31 mouse cellular contexts compared by ENCODE assay signal in genomic region chr2:170588369-170588900, GRCm38 (mm10). TPM values are rescaled to one million over a fixed set of nuclear protein-coding genes. Genes with fewer than 3 reads are reported as not detected.
DNase-seq lines count a peak whose midpoint lies in the region; ATAC-seq and TF ChIP-seq lines count a peak whose summit lies in the region.
"Had no signal": no experiment of that assay in that cellular context is flagged by ENCODE, and none has a peak within 500 bp of the region (broad histone marks: within the 10 kb centered on the region; RNA-seq: fewer than 3 reads in every experiment).

No protein-coding gene starts in this region.

- H3K27me3 ChIP-seq in limb, embryonic 14.5 days (ENCODE audit: control insufficient read depth, insufficient read depth, low read length), result no peaks in the 10 kb centered on the region
- no peaks in the 10 kb centered on the region for H3K27me3 ChIP-seq in limb, embryonic 10.5 days (ENCODE audit: low read depth, poor library complexity, severe bottlenecking)
- no peaks in the 10 kb centered on the region for H3K27me3 ChIP-seq in liver, embryonic 12.5 days (replicated peaks)
- H3K27me3 ChIP-seq: CH12.LX; forebrain, embryonic 15.5 days; hindbrain, embryonic 12.5 days; hindbrain, embryonic 15.5 days had no signal

- ATAC-seq in limb, embryonic 14.5 days (ENCODE audit: low FRiP score, low read depth), result no peak
- no peak for ATAC-seq in liver, embryonic 12.5 days
- ATAC-seq: forebrain, embryonic 15.5 days had no signal

- H3K9me3 ChIP-seq in limb, embryonic 14.5 days (ENCODE audit: control insufficient read depth, low read length), result no peaks in the 10 kb centered on the region
- H3K9me3 ChIP-seq in limb, embryonic 10.5 days (replicated peaks), result no peaks in the 10 kb centered on the region
- no peaks in the 10 kb centered on the region for H3K9me3 ChIP-seq in liver, embryonic 12.5 days (replicated peaks)
- H3K9me3 ChIP-seq: forebrain, embryonic 15.5 days; heart, embryonic 10.5 days; heart, embryonic 13.5 days; hindbrain, embryonic 12.5 days; hindbrain, embryonic 15.5 days had no signal

- peaks cover 3% of the 10 kb centered on the region; the same call in 1 of the 2 replicates for H3K4me1 ChIP-seq in limb, embryonic 14.5 days (ENCODE audit: control insufficient read depth, insufficient read depth, low read length)
- peaks cover 30% of the 10 kb centered on the region for H3K4me1 ChIP-seq in limb, embryonic 10.5 days
- H3K4me1 ChIP-seq in liver, embryonic 12.5 days, result no peaks in the 10 kb centered on the region

- no peak overlapping the region for H3K4me2 ChIP-seq in limb, embryonic 14.5 days (replicated peaks; ENCODE audit: low read depth, low read length, severe bottlenecking)
- no peak overlapping the region for H3K4me2 ChIP-seq in liver, embryonic 12.5 days
- H3K4me2 ChIP-seq: forebrain, embryonic 15.5 days; heart, embryonic 13.5 days; hindbrain, embryonic 12.5 days; hindbrain, embryonic 15.5 days had no signal

- WGBS in limb, embryonic 14.5 days, result 66% methylated on average over 9 of the region's 9 CpGs
- WGBS in limb, embryonic 10.5 days, result 85% methylated on average over 9 of the region's 9 CpGs
- WGBS in liver, embryonic 12.5 days (ENCODE audit: insufficient replicate concordance), result 72% methylated on average over 9 of the region's 9 CpGs

- no peak overlapping the region for H3K4me3 ChIP-seq in limb, embryonic 14.5 days (replicated peaks; ENCODE audit: low read length)
- H3K4me3 ChIP-seq in limb, embryonic 10.5 days, result no peak overlapping the region
- H3K4me3 ChIP-seq in liver, embryonic 12.5 days, result no peak overlapping the region
- H3K4me3 ChIP-seq: forebrain, embryonic 15.5 days; heart, adult 2 months; heart, embryonic 10.5 days; heart, embryonic 13.5 days; hindbrain, embryonic 12.5 days; hindbrain, embryonic 15.5 days had no signal

- TF ChIP-seq POLR2A in limb, embryonic 14.5 days (IDR thresholded peaks at IDR 0.05; ENCODE audit: borderline replicate concordance, extremely low read depth, insufficient read depth, insufficient read length), result no peak

- H3K27ac ChIP-seq in limb, embryonic 14.5 days (replicated peaks; ENCODE audit: low read depth, low read length), result no peak overlapping the region
- H3K27ac ChIP-seq in limb, embryonic 10.5 days, result no peak overlapping the region
- H3K27ac ChIP-seq in liver, embryonic 12.5 days, result no peak overlapping the region
- H3K27ac ChIP-seq: forebrain, embryonic 15.5 days; heart, adult 2 months; heart, embryonic 10.5 days; heart, embryonic 13.5 days; hindbrain, embryonic 12.5 days; hindbrain, embryonic 15.5 days had no signal

- no peak overlapping the region for H3K9ac ChIP-seq in limb, embryonic 14.5 days (ENCODE audit: low read depth, low read length, severe bottlenecking)
- H3K9ac ChIP-seq in liver, embryonic 12.5 days, result no peak overlapping the region
- H3K9ac ChIP-seq: forebrain, embryonic 15.5 days; heart, embryonic 13.5 days; hindbrain, embryonic 12.5 days; hindbrain, embryonic 15.5 days had no signal

- DNase-seq in limb, embryonic 14.5 days (ENCODE audit: low spot score), result peak; percentile 40
- DNase-seq in limb, embryonic 10.5 days (ENCODE audit: low spot score), result no peak
- peak; percentile 14 for DNase-seq in MN1 (ENCODE audit: low spot score)
- DNase-seq in fibroblast of lung, adult 2 months (ENCODE audit: low read depth), result peak; percentile 2
- no peak for DNase-seq in layer of hippocampus, postnatal 10 days (ENCODE audit: low spot score in 2 of 2)
- DNase-seq: adrenal gland, adult 8-10 months; adrenal gland, postnatal 25 days; B cell, adult 2 months; cerebellum, adult 18-20 months; cerebellum, adult 9-10 months; cerebellum, postnatal 14 days; gastrocnemius, postnatal 10 days; gastrocnemius, postnatal 36 days; heart, adult 2 months; heart, postnatal 14 days; heart, postnatal 4 days had no signal

- no peaks in the 10 kb centered on the region for H3K36me3 ChIP-seq in limb, embryonic 14.5 days (ENCODE audit: control insufficient read depth, insufficient read depth, low read length)
- no peaks in the 10 kb centered on the region for H3K36me3 ChIP-seq in limb, embryonic 10.5 days
- no peaks in the 10 kb centered on the region for H3K36me3 ChIP-seq in liver, embryonic 12.5 days
- H3K36me3 ChIP-seq: forebrain, embryonic 15.5 days; G1E; heart, embryonic 10.5 days; heart, embryonic 13.5 days; hindbrain, embryonic 12.5 days; hindbrain, embryonic 15.5 days had no signal

RNA-seq across cellular contexts. Expression of gene 4930470P17Rik, which starts 13.4 kb away (rescaled TPM):
- not detected in 2 replicates for polyA plus RNA-seq in limb, embryonic 14.5 days (2012; rRNA removed)
- polyA plus RNA-seq in limb, embryonic 14.5 days (2014; fragmentation: Nextera tagmentation; extraction: Ambion mirVana), result not detected in 2 replicates
- not detected in 2 replicates for polyA plus RNA-seq in limb, embryonic 10.5 days (2016; fragmentation: Nextera tagmentation; extraction: Ambion mirVana)
- polyA plus RNA-seq in liver, embryonic 12.5 days (2016; fragmentation: Nextera tagmentation; extraction: Ambion mirVana), result not detected in 2 replicates
- not detected for total RNA-seq in layer of hippocampus, postnatal 10 days (2021)
- total RNA-seq: adrenal gland, adult 8-10 months; adrenal gland, postnatal 25 days; CH12.LX; G1E; gastrocnemius, adult 18-20 months; gastrocnemius, postnatal 10 days; gastrocnemius, postnatal 36 days; granulocyte monocyte progenitor cell, adult 5-6 weeks; heart, adult 2 months; heart, postnatal 14 days; heart, postnatal 4 days had no signal
- polyA plus RNA-seq: embryonic facial prominence, embryonic 11.5 days; embryonic facial prominence, embryonic 14.5 days; forebrain, embryonic 11.5 days; forebrain, embryonic 15.5 days; G1E; heart, adult 2 months; heart, embryonic 10.5 days; heart, embryonic 13.5 days; heart, embryonic 16.5 days; hindbrain, embryonic 12.5 days; intestine, embryonic 14.5 days had no signal

Comparison
In these comparisons a context has a peak if more than half of its experiments do, and no peak if none do; other contexts are left out.
1. DNase-seq: peak in limb, embryonic 14.5 days (single experiment), MN1 (single experiment) and fibroblast of lung, adult 2 months (single experiment); none in limb, embryonic 10.5 days (single experiment) and layer of hippocampus, postnatal 10 days (0 of 2).